Mouse (Mus musculus): ENCODE results near the gene Oog4.
"Not testable (repeated sequence)": the region's sequence is repeated elsewhere in the genome, so short reads cannot be mapped to it uniquely, and the experiment has no call there.

Gene Oog4

GRCm38 (mm10) chr4:143450224-143450623 is at the start of gene Oog4:
TSS of gene Oog4 (minus strand) at chr4:143450324.
- no peak for DNase-seq

DNA sequence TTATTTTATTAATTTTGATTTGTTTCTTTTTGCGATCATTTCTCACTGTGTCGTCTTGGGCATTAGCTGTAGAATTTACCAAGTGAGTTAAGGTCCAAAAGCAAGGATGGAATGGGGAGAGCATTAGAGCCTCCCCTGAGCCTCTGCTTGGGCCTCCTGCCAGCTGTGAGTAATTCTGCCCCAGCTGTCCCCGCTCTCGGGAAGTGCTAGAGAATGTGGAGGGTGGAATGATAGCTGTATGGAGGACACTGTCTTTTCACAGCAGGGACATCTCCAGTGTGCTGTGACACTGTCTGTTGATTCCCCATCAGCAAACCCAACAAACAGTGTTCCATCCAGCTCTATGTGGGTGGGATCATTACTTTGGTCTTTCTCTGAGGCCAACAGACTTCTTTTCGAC is 23.4 kb downstream of the Oog4 start:
- not testable (repeated sequence) for DNase-seq

GRCm38 (mm10) chr4:143414121-143414520 is 36.0 kb downstream of the Oog4 start:
- DNase-seq, result no peak

DNA sequence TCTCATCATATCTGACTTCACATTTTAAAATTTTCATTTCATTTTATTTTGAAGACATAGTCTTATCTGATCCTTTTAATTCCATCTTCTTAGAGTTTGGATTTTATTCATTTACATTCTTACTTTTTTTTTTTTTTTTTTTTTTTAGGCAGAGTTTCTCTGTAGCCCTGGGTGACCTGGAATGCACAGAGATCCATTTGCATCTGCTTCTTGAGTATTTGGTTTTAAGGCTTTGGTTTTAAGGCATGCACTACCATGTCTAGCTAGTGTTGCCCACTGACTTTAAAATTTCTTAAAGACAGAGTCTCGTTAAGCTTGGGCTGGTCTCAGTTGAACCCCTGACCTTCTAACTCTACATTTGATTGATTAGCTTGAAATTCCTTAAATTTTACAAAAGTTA is 36.5 kb downstream of the Oog4 start:
- no peak for DNase-seq

GRCm38 (mm10) chr4:143412219-143413092 is 37.7 kb downstream of the Oog4 start, which contains the start of gene Pramef8:
TSS of gene Pramef8 (plus strand) at chr4:143412426.
- DNase-seq, result peak; percentile 91 to 93

GRCm38 (mm10) chr4:143411566-143412218 is 38.4 kb downstream of the Oog4 start:
- DNase-seq, result peak in 1 of 2 experiments; percentile 11

DNA sequence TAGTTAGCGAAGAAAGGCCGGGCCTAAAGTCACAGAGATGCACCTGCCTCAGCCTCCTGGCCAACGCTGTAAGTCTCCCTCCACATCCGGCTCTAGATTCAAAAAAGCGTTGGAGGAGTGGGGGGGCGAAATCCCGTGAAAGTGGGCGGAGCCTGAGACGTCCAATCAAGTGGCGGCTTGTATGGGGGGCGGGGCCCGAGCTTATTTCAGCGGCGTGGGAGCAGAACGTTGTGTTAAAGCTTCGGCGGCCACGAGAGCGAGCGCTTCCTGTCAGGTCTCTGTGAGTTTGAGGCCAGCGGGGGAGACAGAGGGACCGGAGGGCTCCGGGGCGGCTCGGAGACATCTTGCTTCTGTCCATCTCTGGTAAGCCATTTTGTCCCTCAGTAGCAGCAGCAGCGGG is 55.9 kb downstream of the Oog4 start, which contains the start of gene Pramel1:
Gene Pramel1 (plus strand): TSS at position 248 of the 400 bp plus-strand sequence.
- no peak for DNase-seq

DNA sequence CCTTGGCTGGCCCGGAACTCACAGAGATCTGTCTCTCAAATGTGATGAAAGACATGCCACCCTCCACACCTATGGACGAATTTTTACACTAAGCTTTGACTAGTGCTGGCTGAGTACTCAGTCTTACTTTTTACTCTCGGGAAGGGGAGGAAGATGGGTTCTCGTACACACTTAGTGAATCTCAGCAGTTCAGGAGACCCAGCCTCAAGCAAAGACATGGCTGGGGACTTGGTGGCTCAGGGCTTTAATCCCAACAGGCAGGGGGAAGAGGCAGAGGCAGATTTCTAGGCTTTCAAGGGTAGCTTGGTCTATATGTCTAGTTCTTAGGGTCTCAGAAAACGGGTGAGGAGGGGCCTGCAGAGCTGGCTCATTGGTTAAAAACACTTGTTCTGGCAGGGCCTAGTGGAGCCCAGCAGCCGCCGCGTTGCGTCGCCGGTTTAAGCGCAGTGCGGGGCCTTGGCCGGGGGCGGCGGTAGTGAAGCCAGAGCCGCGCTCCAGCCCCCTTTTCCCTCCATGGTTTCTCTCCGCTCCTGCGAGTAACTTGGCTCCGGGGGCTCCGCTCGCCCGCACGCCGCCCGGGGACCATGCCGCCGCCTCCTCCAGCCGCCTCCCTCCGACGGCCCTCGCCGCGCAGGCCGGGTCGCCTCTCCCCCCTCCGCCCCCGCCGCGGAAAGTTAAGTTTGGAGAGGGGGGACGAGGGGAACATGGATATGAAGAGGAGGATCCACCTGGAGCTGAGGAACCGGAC is 61.0 kb downstream of the Oog4 start:
- peak; percentile 51 to 55 for DNase-seq

All from lung, postnatal 4 days (tissue).